Mouse (Mus musculus): ENCODE results near the gene Gpank1. TPM values are rescaled to one million over a fixed set of nuclear protein-coding genes. Genes with fewer than 3 reads are reported as not detected.

Gene Gpank1
- total RNA-seq, 2 experiments from 2014 or later, result 13.2 to 17.7 TPM

DNA sequence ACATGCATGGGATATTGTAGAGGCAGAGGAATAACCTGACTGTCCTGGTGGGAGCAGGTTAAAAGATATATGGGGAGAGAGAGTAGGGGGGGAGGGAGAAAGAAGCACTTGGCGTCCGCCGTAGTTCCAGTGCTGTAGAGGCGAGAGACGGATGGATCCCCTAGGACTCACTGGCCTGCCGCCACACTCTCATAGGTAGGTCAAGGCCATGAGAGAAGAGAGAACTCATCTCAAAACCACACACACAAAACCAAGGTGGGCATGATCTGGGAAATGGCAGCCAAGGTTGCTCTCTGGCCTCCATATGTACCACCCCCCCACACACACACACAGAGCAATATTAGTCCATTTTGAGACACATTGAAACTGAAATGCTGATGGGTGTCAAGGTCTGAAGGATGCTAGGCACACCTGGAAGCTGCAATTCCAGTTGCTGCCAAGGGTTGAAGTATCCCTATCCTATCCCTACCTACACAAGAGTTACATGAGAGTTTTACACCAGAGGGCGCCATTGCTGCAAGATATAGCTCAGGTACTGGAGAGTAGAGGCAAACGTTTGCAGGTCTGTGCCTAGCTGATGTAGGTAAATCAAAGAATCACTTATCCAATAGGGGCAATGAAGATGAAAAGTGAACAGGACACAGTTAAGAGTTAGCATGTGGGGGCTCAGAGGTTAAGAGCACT is 45.2 kb downstream of the Gpank1 start:
- intact Hi-C loops (cut with DNase I), result no loop called here
- peak; percentile 69 for DNase-seq (ENCODE audit: extremely low spot score in 1 of 2, low spot score in 2 of 2)

DNA sequence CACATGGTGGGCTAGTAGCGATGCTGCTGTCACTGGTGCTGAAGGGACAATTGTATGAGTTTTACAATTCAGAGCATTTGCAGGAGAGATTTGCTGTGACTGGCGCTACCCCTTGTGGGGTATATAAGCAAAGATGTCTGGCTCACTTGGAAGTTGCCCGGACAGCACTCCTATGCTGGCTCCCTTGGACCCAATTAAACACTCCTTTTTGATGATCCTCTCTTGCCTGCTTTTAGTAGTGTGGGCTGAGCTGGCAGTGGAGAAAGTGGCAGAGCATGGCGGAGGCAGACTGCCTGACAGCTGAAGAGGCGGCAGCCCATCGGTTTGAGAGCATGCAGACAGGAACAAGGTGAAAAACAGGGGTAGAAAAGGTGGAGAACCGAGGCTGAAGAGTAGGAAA is 46.5 kb downstream of the Gpank1 start:
- DNase-seq (ENCODE audit: extremely low spot score in 1 of 2, low spot score in 2 of 2), result no peak
- intact Hi-C loops (cut with DNase I), result no loop called here

GRCm38 (mm10) chr17:35168541-35169207 is 47.4 kb downstream of the Gpank1 start:
- intact Hi-C loops (cut with DNase I), result loop anchor here (1.0 kb wide), 1 partner anchor 64 kb away; no protein-coding TSS in a partner anchor
- no peak for DNase-seq (ENCODE audit: extremely low spot score in 1 of 2, low spot score in 2 of 2)

DNA sequence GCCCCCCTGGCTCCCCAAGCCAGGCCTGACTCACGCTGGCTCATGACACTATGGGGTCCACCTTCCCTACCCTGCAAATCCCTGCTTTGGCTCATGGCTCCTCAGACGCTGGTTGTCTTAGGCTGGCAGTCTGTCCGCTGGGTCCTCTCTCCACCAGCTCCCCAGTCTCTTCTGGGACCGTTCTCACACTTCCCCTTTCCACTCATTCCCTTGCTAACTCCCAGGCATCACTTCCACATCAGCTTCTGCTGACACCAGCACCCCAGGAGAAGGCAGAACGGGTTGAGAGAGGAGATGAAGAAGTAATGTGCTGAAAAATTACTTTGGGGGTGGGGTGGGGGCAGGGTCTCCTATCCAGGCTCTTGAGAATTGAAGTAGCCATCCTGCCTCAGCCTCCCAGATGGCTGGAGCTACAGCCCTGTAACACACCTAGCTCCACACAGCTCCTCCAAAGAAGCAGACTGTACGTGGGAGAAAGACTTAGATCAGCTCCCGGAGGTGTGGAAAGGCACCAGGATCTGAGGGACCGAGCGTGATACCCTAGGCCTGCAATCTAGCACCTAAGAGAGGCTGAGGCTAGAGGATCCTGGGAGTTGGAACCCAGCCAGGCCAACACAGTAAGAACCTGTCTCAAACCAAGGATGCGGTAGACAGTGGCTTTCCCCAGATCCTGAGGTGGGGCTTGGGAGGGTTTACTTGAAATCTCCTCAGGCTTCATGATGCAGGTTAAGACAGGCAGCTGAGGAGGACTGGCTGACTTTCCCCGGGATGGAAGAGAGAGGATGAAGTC is 51.4 kb downstream of the Gpank1 start:
- intact Hi-C loops (cut with DNase I), result no loop called here
- no peak for DNase-seq (ENCODE audit: extremely low spot score in 1 of 2, low spot score in 2 of 2)

GRCm38 (mm10) chr17:35173329-35173728 is 52.1 kb downstream of the Gpank1 start:
- no peak for DNase-seq (ENCODE audit: extremely low spot score in 1 of 2, low spot score in 2 of 2)
- intact Hi-C loops (cut with DNase I), result no loop called here

Other genes starting within 250 kb of the Gpank1 start
- gene Zbtb12, start 242.0 kb upstream of the Gpank1 start, total RNA-seq (2021), result 1 to 10 TPM; 6.3 to 6.8 TPM
- not detected for gene Gm20547, start 239.4 kb upstream of the Gpank1 start, total RNA-seq (2021)
- 1 to 10 TPM; 2.1 to 2.9 TPM for gene C2, start 223.2 kb upstream of the Gpank1 start, total RNA-seq (2021)
- 100 to 1,000 TPM; 174 to 181 TPM for gene Ehmt2, start 223.0 kb upstream of the Gpank1 start, total RNA-seq (2021)
- gene Slc44a4, start 207.0 kb upstream of the Gpank1 start, total RNA-seq (2021), result under 1 TPM; 0.14 to 0.30 TPM
- gene Neu1, start 190.2 kb upstream of the Gpank1 start, total RNA-seq (2021), result 10 to 100 TPM; 23.8 to 27.3 TPM
- gene Hspa1b, start 162.2 kb upstream of the Gpank1 start, total RNA-seq (2021), result 1 to 10 TPM; 1.2 to 2.0 TPM
- not detected for gene Gm20481, start 151.5 kb upstream of the Gpank1 start, total RNA-seq (2021)
- 1 to 10 TPM; 3.0 to 5.4 TPM for gene Hspa1a, start 149.3 kb upstream of the Gpank1 start, total RNA-seq (2021)
- under 1 TPM in 1 of 2 experiments, not detected in 1; 0.20 TPM for gene Hspa1l, start 148.8 kb upstream of the Gpank1 start, total RNA-seq (2021)
- 10 to 100 TPM; 25.4 to 27.2 TPM for gene Lsm2, start 139.6 kb upstream of the Gpank1 start, total RNA-seq (2021)
- 10 to 100 TPM; 55.1 to 56.7 TPM for gene Vars, start 120.5 kb upstream of the Gpank1 start, total RNA-seq (2021)
- gene Vwa7, start 104.9 kb upstream of the Gpank1 start, total RNA-seq (2021), result under 1 TPM; 0.18 to 0.19 TPM
- 1 to 10 TPM in 1 of 2 experiments, under 1 TPM in 1; 0.83 to 1.0 TPM for gene Sapcd1, start 93.4 kb upstream of the Gpank1 start, total RNA-seq (2021)
- under 1 TPM; 0.81 to 0.97 TPM for gene Msh5, start 74.7 kb upstream of the Gpank1 start, total RNA-seq (2021)
- gene Clic1, start 71.5 kb upstream of the Gpank1 start, total RNA-seq (2021), result 10 to 100 TPM; 14.3 to 15.8 TPM
- gene Ddah2, start 62.4 kb upstream of the Gpank1 start, total RNA-seq (2021), result 10 to 100 TPM; 26.3 to 31.1 TPM
- gene Ly6g6c, start 56.1 kb upstream of the Gpank1 start, total RNA-seq (2021), result not detected
- gene Mpig6b, start 55.3 kb upstream of the Gpank1 start, total RNA-seq (2021), result not detected
- gene Ly6g6e, start 44.6 kb upstream of the Gpank1 start, total RNA-seq (2021), result 1 to 10 TPM; 1.6 to 2.3 TPM
- 1 to 10 TPM in 1 of 2 experiments, not detected in 1; 1.1 TPM for gene Ly6g6d, start 43.4 kb upstream of the Gpank1 start, total RNA-seq (2021)
- not detected for gene Ly6g6f, start 35.8 kb upstream of the Gpank1 start, total RNA-seq (2021)
- gene Abhd16a, start 32.2 kb upstream of the Gpank1 start, total RNA-seq (2021), result 10 to 100 TPM; 84.4 to 91.5 TPM
- not detected for gene Ly6g5c, start 13.2 kb upstream of the Gpank1 start, total RNA-seq (2021)
- under 1 TPM; 0.58 to 0.81 TPM for gene Ly6g5b, start 6.0 kb upstream of the Gpank1 start, total RNA-seq (2021)
- gene Csnk2b, start 598 bp downstream of the Gpank1 start, total RNA-seq (2021), result 100 to 1,000 TPM; 196 to 210 TPM
- gene D17H6S53E, start 4.9 kb downstream of the Gpank1 start, total RNA-seq (2021), result 10 to 100 TPM; 23.8 to 24.6 TPM
- under 1 TPM in 1 of 2 experiments, not detected in 1; 0.34 TPM for gene Apom, start 10.6 kb downstream of the Gpank1 start, total RNA-seq (2021)
- 100 to 1,000 TPM; 297 to 299 TPM for gene Bag6, start 13.7 kb downstream of the Gpank1 start, total RNA-seq (2021)
- gene Prrc2a, start 43.4 kb downstream of the Gpank1 start, total RNA-seq (2021), result 100 to 1,000 TPM; 261 to 270 TPM
- gene Aif1, start 54.6 kb downstream of the Gpank1 start, total RNA-seq (2021), result 10 to 100 TPM in 1 of 2 experiments, 1 to 10 TPM in 1; 8.0 to 12.5 TPM
- 10 to 100 TPM; 13.7 to 14.9 TPM for gene Lst1, start 67.0 kb downstream of the Gpank1 start, total RNA-seq (2021)
- gene Ltb, start 73.0 kb downstream of the Gpank1 start, total RNA-seq (2021), result 1 to 10 TPM in 1 of 2 experiments, under 1 TPM in 1; 0.77 to 1.4 TPM
- under 1 TPM in 1 of 2 experiments, not detected in 1; 0.19 TPM for gene Tnf, start 80.6 kb downstream of the Gpank1 start, total RNA-seq (2021)
- gene Lta, start 83.9 kb downstream of the Gpank1 start, total RNA-seq (2021), result 1 to 10 TPM in 1 of 2 experiments, under 1 TPM in 1; 0.51 to 1.1 TPM
- gene Gm16181, start 99.4 kb downstream of the Gpank1 start, total RNA-seq (2021), result not detected
- gene Atp6v1g2, start 112.2 kb downstream of the Gpank1 start, total RNA-seq (2021), result 100 to 1,000 TPM; 329 to 351 TPM
- 10 to 100 TPM; 12.7 to 14.6 TPM for gene Nfkbil1, start 114.3 kb downstream of the Gpank1 start, total RNA-seq (2021)
- 100 to 1,000 TPM; 255 to 261 TPM for gene Ddx39b, start 120.3 kb downstream of the Gpank1 start, total RNA-seq (2021)
- 10 to 100 TPM; 18.2 to 21.5 TPM for gene H2-D1, start 141.3 kb downstream of the Gpank1 start, total RNA-seq (2021)
- under 1 TPM; 0.67 to 0.81 TPM for gene H2-Q1, start 198.9 kb downstream of the Gpank1 start, total RNA-seq (2021)
- 1 to 10 TPM; 1.7 to 1.8 TPM for gene H2-Q2, start 220.8 kb downstream of the Gpank1 start, total RNA-seq (2021)